Mouse (Mus musculus) lung, postnatal 0 days (tissue): ENCODE results near the gene Tuba8. TPM values are rescaled to one million over a fixed set of nuclear protein-coding genes. Genes with fewer than 3 reads are reported as not detected.

Experiments used
- ATAC-seq: fragments of 200-750 bp; cut with Nextera tagmentation; 2 replicates; pipeline ENCODE4 v1.8.0; 2017; ENCODE audit warnings: moderate library complexity
- DNase-seq: peaks from one replicate; pipeline ENCODE4 v3.0.0-alpha.2; 2016; ENCODE audit warnings: low spot score
- H3K27ac ChIP-seq: fragments of 300-500 bp; sonication (generic); 2 replicates; pipeline ENCODE4 v1.5.1; 2014; ENCODE audit warnings: antibody characterized with exemption, mild to moderate bottlenecking, low read length, mixed read lengths
- H3K27me3 ChIP-seq: fragments of 300-500 bp; sonication (generic); replicated peaks from 2 replicates; pipeline ENCODE4 v1.6.1; 2014; ENCODE audit warnings: low read length, mixed read lengths; ENCODE audit not compliant: insufficient read depth
- H3K36me3 ChIP-seq: fragments of 300-500 bp; sonication (generic); 2 replicates; pipeline ENCODE4 v1.6.1; 2014; ENCODE audit warnings: low read length, mixed read lengths; ENCODE audit not compliant: insufficient read depth
- H3K4me1 ChIP-seq: fragments of 300-500 bp; sonication (generic); 2 replicates; pipeline ENCODE4 v1.6.1; 2014; ENCODE audit warnings: antibody characterized with exemption, low read depth, low read length, mixed read lengths; ENCODE audit not compliant: insufficient read depth
- H3K4me2 ChIP-seq: fragments of 300-500 bp; sonication (generic); replicated peaks from 2 replicates; pipeline ENCODE4 v1.6.1; 2014; ENCODE audit warnings: low read depth, mild to moderate bottlenecking, low read length, moderate library complexity, mixed read lengths
- H3K4me3 ChIP-seq: fragments of 300-500 bp; sonication (generic); 2 replicates; pipeline ENCODE4 v1.5.1; 2014; ENCODE audit warnings: low read depth, low read length
- H3K9ac ChIP-seq: fragments of 300-500 bp; sonication (generic); replicated peaks from 2 replicates; pipeline ENCODE4 v1.6.1; 2014; ENCODE audit warnings: low read depth, mild to moderate bottlenecking
- H3K9me3 ChIP-seq: fragments of 300-500 bp; sonication (generic); 2 replicates; pipeline ENCODE4 v1.6.1; 2016; ENCODE audit warnings: low read length, mixed read lengths
- CTCF ChIP-seq: IDR thresholded peaks from 2 replicates; pipeline ENCODE4 v1.5.1; 2016; ENCODE audit warnings: antibody characterized with exemption, mild to moderate bottlenecking
- EP300 ChIP-seq: IDR thresholded peaks from 2 replicates; pipeline ENCODE4 v1.6.1; 2016; ENCODE audit warnings: antibody characterized with exemption, mild to moderate bottlenecking, control low read depth
- WGBS: fragments of 180-500 bp; shearing (Covaris S2); extraction: QIAGEN DNeasy Blood & Tissue Kit; methylation state at CpG from one replicate; pipeline ENCODE4 v1.1.7; 2014; 5-methylcytosine and 5-hydroxymethylcytosine counted together
- polyA plus RNA-seq: library from polyadenylated mRNA; unstranded; fragments of >200 nt; fragmentation: Nextera tagmentation; extraction: Ambion mirVana; gene quantifications from 2 replicates; pipeline ENCODE4 v1.2.1, GENCODE M21; 2015

Tuba8 gene
- polyA plus RNA-seq, 1 experiment from 2014 or later: 13.9 TPM

DNA sequence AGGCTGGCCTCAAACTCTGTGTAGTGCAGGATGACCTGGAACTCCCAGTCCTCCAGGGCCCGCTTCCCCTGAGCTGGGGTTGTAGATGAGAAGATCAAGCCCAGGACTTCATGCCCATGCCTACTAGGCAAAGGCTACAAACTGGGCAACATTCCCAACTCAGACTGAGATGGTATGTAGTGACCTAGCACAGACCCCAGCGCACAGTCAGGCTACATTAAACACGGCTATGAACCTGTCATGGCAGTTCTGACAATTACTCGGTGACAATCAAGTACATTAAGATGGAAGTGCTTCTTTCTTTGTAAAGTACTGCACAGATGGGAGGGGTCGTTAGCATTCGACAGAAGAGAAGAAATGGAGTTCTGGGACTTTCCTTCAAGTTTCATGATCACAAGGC, 35.7 kb upstream of the Tuba8 start:
- 0 out of 2 replicates have a peak, but pooled peaks cover 3% of the 10 kb centered on the region for H3K27me3 ChIP-seq
- no peaks in the 10 kb centered on the region for H3K4me1 ChIP-seq
- WGBS: 91% methylated on average over 6 of the region's 6 CpGs
- H3K9ac ChIP-seq: no peak overlapping the region
- H3K4me3 ChIP-seq: no peak overlapping the region
- no peaks in the 10 kb centered on the region for H3K9me3 ChIP-seq
- TF ChIP-seq CTCF: no peak
- no peak for TF ChIP-seq EP300
- H3K27ac ChIP-seq: no peak overlapping the region
- ATAC-seq: no peak
- H3K36me3 ChIP-seq: no peaks in the 10 kb centered on the region
- no peak overlapping the region for H3K4me2 ChIP-seq
- no peak for DNase-seq

DNA sequence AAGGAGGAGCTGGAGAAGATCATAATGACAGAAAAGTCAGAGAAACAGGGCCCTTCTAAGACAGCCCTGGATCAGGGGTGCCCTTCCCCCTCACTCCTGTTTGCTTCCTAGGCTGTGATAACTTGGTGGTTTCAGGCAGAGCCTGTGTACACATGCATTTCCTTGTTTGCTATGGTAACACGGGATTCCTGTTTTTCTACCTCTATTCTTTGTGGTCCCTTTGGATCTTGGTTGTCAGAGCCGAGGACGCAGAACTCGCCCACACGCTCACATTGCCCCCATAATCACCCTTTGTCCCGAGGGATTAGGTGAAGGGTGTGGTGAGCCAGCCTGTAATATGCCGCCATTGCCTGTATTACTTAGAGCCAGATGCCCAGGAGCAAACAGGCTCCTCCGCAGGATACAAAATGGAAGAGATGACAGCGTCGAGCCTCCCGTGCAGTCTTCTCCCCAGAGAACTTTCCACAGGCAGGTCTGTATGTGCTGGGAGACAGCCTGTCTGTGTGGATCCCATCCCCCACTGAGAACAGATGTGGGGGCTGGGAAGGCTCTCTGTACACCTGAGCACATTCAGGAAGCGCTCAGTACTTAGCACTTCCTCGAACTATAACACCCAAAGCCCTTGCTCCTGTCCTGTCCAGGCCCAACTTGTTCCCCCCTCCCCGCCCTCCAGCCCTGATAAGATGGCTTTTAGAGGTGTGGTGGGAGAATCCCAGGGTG, 34.3 kb upstream of the Tuba8 start:
- Histone ChIP-seq H3K4me3 (no peak overlapping the region), H3K9me3 (no peaks in the 10 kb centered on the region), H3K4me2 (no peak overlapping the region), H3K4me1 (no peaks in the 10 kb centered on the region), H3K27ac (no peak overlapping the region), H3K27me3 (0 out of 2 replicates have a peak, but pooled peaks cover under 1% of the 10 kb centered on the region), H3K36me3 (no peaks in the 10 kb centered on the region), H3K9ac (no peak overlapping the region)
- TF ChIP-seq CTCF (no peak), EP300 (no peak)
- WGBS: 44% methylated on average over 14 of the region's 14 CpGs
- DNase-seq (no peak), ATAC-seq (no peak)

DNA sequence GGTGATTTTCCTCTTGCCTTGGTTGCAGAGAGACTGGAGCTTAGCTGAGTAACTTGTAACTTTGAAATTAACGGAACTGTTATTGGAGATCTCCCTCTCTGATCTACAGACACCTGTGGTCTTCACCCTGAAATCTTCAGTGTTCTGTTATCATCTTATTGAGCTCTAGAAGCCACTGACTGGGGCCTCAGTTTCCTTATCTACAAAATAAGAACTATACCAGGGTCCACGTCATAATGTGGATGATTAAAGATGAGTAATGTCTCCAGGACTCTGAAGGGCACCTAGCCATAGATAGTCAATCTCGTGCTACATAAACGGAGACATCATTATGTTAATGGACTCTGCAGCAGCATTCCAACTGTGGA, 33.8 kb upstream of the Tuba8 start:
- no peak for TF ChIP-seq EP300
- TF ChIP-seq CTCF: no peak
- DNase-seq (no peak), ATAC-seq (no peak)
- no peak overlapping the region for H3K9ac ChIP-seq
- no peaks in the 10 kb centered on the region for H3K27me3 ChIP-seq
- no peaks in the 10 kb centered on the region for H3K9me3 ChIP-seq
- no peaks in the 10 kb centered on the region for H3K4me1 ChIP-seq
- no peak overlapping the region for H3K4me2 ChIP-seq
- H3K4me3 ChIP-seq: no peak overlapping the region
- WGBS: 77% methylated on average over 4 of the region's 4 CpGs
- no peaks in the 10 kb centered on the region for H3K36me3 ChIP-seq
- no peak overlapping the region for H3K27ac ChIP-seq

DNA sequence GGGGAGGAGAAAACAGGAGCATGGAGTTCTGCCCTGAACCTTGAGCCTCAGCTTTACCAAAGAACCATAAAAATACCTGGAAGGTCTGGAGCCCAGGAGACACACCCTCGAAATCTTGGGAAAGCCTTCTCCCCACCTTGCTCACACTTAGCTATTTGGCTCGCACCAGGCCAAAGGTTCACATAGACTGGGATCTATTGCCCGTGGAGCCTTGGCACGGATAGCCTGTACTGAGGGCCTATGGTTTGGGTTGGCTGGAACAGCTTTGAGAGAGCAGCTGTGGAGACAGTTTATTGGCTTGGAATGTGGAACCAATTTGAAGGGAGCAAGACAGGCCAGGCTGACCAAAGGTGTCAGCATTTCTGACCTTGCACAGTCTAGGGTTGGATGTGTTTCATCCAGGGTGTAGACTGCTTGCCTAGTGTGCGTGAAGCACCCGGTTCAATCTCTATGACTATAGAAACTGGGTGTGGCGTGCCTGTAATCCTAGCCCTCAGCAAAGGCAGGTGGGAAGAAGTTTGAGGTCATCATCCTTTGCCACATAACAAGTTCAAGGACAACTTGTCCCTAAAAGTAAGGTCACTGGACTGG, 33.3 kb upstream of the Tuba8 start:
- Histone ChIP-seq H3K4me3 (no peak overlapping the region), H3K36me3 (no peaks in the 10 kb centered on the region), H3K9ac (no peak overlapping the region), H3K4me2 (no peak overlapping the region), H3K9me3 (no peaks in the 10 kb centered on the region), H3K4me1 (no peaks in the 10 kb centered on the region), H3K27me3 (no peaks in the 10 kb centered on the region), H3K27ac (no peak overlapping the region)
- TF ChIP-seq CTCF: no peak
- TF ChIP-seq EP300: no peak
- DNase-seq (no peak), ATAC-seq (no peak)
- WGBS: 85% methylated on average over 7 of the region's 7 CpGs

- DNase-seq: peak; percentile 80
- ATAC-seq: no peak
- no peaks in the 10 kb centered on the region for H3K36me3 ChIP-seq
- H3K9me3 ChIP-seq: no peaks in the 10 kb centered on the region
- H3K4me1 ChIP-seq: no peaks in the 10 kb centered on the region; the same call in 1 of the 2 replicates
- no peak overlapping the region for H3K9ac ChIP-seq
- WGBS: 59% methylated on average over 7 of the region's 7 CpGs
- no peaks in the 10 kb centered on the region for H3K27me3 ChIP-seq
- H3K4me2 ChIP-seq: no peak overlapping the region
- no peak for TF ChIP-seq EP300
- TF ChIP-seq CTCF: peak; percentile 74
- H3K4me3 ChIP-seq: no peak overlapping the region
- H3K27ac ChIP-seq: no peak overlapping the region
Observed at GRCm38 (mm10) chr6:121178700-121179358, 31.7 kb upstream of the Tuba8 start.

DNA sequence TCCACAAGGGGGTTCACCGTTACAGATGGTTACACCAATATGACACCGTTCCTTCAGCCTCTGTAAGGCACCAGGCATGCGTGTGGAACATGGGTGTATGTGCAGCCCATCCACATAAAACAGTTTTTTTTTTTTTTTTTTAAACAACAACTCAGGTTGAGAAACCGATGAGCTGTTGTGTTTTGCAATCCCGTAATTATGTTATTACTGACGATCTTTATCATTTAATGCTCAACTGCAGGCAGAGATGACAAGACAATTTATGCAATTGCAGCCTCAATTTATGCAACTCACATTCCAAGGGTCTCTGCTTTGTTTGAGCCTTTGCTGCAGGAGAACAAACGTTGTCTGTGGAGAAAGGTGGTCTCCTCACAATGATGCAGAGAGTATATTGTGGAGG, 30.6 kb upstream of the Tuba8 start:
- TF ChIP-seq CTCF (no peak), EP300 (peak; percentile 33; the same call in 1 of the 2 replicates)
- H3K27ac ChIP-seq: no peak overlapping the region
- H3K4me3 ChIP-seq: no peak overlapping the region
- no peak overlapping the region for H3K9ac ChIP-seq
- H3K4me2 ChIP-seq: no peak overlapping the region
- no peaks in the 10 kb centered on the region for H3K27me3 ChIP-seq
- 48% methylated on average over 7 of the region's 7 CpGs for WGBS
- no peaks in the 10 kb centered on the region for H3K9me3 ChIP-seq
- no peaks in the 10 kb centered on the region for H3K36me3 ChIP-seq
- no peaks in the 10 kb centered on the region; the same call in 1 of the 2 replicates for H3K4me1 ChIP-seq
- ATAC-seq (no peak), DNase-seq (peak; percentile 65)
